Mouse (Mus musculus): ENCODE data around the gene Jsrp1.

GRCm38 (mm10) chr10:80776358-80776869 lies 36.9 kb downstream of the Jsrp1 start:
- TF ChIP-seq CTCF (conservative IDR thresholded peaks at IDR 0.05; ENCODE audit: low read length), result no peak
- TF ChIP-seq NANOG (IDR thresholded peaks at IDR 0.05; ENCODE audit: borderline replicate concordance, low read length), result no peak
- TF ChIP-seq POU5F1 (IDR thresholded peaks at IDR 0.05; ENCODE audit: borderline replicate concordance, low read length), result no peak

Data from E14TG2a.4 (cell line).